Mouse (Mus musculus) left cerebral cortex, postnatal 14 days (tissue): ENCODE measurements around the gene Rbm25. TPM values are rescaled to one million over a fixed set of nuclear protein-coding genes. Genes with fewer than 3 reads are reported as not detected.

Experiments
- DNase-seq, 2 experiments: peaks; one replicate each; pipeline ENCODE4 v3.0.0; 2021 to 2022; ENCODE audit warnings: low spot score in 2 of 2, mixed read lengths in 1 of 2
- intact Hi-C: fragments of 180-260 bp; cut with DNase I; formaldehyde crosslinking; loops from one replicate; pipeline ENCODE4 v1.15.1; 2025
- total RNA-seq, 2 experiments: library from RNA; stranded (reverse); gene quantifications; 2 replicates each; pipeline ENCODE4 v1.2.3; 2021

Gene Rbm25
- total RNA-seq, 2 experiments from 2014 or later: 114 to 119 TPM

DNA sequence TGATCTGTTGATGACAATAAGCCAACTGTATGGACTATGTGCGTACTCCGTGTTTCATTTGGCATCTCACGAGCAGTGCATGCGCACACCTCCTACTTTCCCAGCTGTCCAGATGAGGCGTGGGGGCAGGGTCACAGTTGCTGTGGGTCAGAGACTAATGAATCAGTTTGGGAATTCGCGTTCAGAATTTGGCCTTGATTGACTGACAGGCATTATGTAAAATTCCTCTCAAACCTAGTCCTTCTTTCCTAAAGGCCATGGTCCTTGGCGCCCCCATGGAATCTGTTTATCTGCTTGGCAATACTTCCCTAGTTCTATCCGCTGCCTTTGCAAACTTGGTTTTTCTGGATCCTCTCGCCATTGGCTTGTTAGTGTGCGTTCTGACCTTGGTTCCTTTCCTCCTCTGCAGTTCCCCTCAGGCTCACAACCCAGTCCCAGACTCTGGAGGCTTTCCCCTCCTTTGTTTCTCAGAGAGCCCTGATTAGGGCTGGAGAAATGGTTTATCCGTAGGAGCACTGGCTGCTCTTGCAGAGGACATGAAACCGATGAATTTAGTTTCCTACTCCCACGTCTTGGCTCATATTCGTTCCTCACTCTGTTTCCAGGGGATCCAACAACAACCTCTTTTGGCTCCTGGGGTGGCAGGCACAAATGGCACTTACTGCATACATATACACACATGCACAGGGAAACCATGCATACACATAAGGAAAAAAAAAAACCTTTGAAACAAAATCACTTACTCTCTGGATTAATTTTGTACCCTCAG lies 85.6 kb downstream of the Rbm25 start:
- DNase-seq: peak; percentile 27 to 61
- intact Hi-C loops: loop anchor here (10.0 kb wide), 2 partner anchors 238 to 338 kb away; partner anchors contain the start of genes Acot3 and Riox1

DNA sequence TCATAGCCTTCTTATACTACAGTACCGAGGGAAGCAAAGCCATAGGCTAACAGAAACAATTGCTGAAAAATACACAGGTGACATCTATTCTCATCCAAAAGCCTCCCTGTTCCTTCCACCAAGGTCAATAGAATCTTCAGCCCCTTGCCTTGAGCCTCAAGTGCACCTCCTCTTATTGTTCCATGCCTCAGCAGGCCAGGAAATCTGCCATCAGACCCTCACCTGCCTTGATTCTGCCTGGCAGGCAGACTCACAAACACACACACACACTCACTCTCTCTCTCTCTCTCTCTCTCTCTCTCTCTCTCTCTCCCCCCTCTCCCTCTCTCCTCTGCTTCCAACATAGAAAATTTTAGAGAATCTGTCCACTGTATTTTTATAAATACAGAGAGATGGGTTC lies 88.4 kb downstream of the Rbm25 start:
- no peak for DNase-seq
- intact Hi-C loops: loop anchor here (10.0 kb wide), 2 partner anchors 235 to 335 kb away; partner anchors contain the start of genes Acot3 and Riox1

DNA sequence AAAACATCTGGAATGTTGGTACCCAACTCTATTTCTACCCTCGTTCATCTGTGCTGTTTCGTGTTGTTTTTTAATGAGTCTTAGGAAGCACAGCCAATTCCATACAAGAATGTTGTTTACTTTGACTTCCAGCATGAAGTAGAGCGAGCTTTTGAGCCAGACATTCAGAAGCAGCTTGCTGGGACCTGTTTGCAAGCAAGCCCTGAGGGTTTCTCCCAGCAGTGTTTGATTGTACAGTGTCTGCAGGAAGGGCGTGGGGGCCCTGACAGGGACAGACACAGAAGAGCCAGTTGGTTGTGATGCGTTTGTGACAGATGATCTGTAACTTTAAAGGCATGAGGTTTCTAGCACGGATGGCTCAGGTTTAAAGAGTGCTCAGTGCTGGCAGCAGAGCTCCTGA lies 90.2 kb downstream of the Rbm25 start:
- intact Hi-C loops: no loop called here
- no peak for DNase-seq

DNA sequence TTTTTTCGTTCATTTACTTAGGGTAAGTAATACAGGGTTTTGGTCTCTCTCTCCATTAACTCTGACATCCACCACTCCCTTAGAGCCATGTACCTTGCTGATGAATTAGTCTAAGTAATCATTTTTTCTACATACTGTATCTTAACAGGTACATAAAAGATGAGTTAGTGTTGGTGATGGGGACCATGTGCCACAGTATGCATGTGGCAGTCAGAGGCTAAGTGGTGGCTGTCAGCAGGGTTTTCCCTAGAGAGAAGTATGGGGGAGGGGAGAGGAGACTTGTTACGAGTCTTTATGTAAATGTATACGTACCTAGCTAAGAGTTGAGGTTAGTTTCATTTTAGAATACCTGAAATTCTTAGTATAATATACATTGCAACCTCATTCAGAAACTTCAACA lies 92.0 kb downstream of the Rbm25 start:
- DNase-seq: no peak
- intact Hi-C loops: no loop called here

DNA sequence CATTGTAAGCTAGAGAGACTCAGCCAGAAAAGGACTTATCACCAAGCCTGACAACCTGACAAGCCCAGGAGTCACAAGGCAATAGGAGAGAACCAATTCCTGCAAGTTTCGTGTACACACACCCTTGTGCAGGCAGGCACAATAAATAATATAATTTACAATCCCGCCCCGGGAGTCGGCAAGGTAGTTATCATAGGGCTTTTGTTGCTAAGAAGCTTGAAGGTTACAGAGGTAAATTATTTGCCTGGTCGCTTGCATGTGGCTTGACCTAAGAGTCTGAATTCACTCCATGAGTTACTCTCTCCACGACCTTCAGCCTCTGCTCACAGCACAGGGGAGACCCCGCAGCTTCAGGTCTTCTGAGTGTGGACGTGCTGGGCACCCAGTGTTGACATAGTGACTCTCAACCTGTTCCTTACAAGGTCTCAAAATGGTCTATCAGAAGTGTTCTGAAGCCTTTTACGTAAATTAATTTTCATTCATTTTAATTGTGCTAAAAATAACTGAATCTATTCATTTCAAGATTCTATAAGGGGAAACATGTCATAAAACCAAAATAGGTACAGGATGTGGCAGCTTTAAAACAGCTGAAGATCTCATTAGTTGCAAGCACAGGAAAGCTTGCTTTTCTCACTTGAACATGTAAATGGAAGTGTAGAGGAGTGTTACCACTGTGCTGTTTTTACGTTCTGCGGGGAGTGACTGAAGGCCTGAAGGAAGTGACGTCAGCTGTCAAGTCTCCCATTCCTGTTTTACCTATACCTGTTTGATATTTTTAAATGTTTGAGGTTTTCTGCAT lies 95.7 kb downstream of the Rbm25 start:
- intact Hi-C loops: no loop called here
- DNase-seq: peak in 1 of 2 experiments; percentile 15

DNA sequence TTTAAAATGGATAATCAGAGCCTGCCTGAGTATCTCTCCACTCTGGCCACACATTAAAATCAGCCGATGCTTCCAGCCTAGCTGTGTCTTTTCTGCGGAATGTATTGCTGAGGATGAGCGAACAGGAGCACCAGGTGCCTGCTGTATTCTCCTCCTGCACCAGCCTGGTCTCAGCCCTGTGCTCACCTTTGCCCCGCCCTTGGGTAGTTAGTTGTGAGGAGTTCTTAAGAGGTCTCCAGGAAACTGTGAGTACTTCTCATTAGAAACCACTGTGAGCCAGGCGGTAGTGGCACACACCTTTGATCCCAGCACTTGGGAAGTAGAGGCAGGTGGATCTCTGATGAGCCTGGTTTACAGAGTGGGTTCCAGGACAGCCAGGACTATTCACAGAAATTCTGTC lies 101.2 kb downstream of the Rbm25 start:
- DNase-seq: no peak
- intact Hi-C loops: no loop called here

Other genes starting within 250 kb of the Rbm25 start
- 1 to 10 TPM; 6.7 to 7.5 TPM for gene Dpf3, start 143.5 kb upstream of the Rbm25 start, total RNA-seq
- gene Dcaf4, start 110.8 kb upstream of the Rbm25 start, total RNA-seq: 10 to 100 TPM; 25.8 to 28.9 TPM
- gene Zfyve1, start 34.0 kb upstream of the Rbm25 start, total RNA-seq: 10 to 100 TPM; 38.2 to 40.4 TPM
- gene Psen1, start 56.9 kb downstream of the Rbm25 start, total RNA-seq: 10 to 100 TPM; 61.9 to 63.5 TPM
- gene Papln, start 132.4 kb downstream of the Rbm25 start, total RNA-seq: 10 to 100 TPM; 14.4 TPM